Mouse (Mus musculus): ENCODE results near the gene Arhgap20. TPM values are rescaled to one million over a fixed set of nuclear protein-coding genes. Genes with fewer than 3 reads are reported as not detected.

Gene Arhgap20
- polyA plus RNA-seq (2017; shearing (Covaris generic)): 1 to 10 TPM in 1 of 3 experiments, under 1 TPM in 1, not detected in 1; 0.99 to 1.4 TPM

- ATAC-seq: peak; percentile 77
These were observed at the start of gene Arhgap20 for GRCm38 (mm10) chr9:51764921-51765416. TSS of gene Arhgap20 (plus strand) at chr9:51765337.

GRCm38 (mm10) chr9:51718793-51719192, 46.3 kb upstream of the Arhgap20 start:
- ATAC-seq: no peak

GRCm38 (mm10) chr9:51727960-51728359, 37.2 kb upstream of the Arhgap20 start:
- no peak for ATAC-seq

DNA sequence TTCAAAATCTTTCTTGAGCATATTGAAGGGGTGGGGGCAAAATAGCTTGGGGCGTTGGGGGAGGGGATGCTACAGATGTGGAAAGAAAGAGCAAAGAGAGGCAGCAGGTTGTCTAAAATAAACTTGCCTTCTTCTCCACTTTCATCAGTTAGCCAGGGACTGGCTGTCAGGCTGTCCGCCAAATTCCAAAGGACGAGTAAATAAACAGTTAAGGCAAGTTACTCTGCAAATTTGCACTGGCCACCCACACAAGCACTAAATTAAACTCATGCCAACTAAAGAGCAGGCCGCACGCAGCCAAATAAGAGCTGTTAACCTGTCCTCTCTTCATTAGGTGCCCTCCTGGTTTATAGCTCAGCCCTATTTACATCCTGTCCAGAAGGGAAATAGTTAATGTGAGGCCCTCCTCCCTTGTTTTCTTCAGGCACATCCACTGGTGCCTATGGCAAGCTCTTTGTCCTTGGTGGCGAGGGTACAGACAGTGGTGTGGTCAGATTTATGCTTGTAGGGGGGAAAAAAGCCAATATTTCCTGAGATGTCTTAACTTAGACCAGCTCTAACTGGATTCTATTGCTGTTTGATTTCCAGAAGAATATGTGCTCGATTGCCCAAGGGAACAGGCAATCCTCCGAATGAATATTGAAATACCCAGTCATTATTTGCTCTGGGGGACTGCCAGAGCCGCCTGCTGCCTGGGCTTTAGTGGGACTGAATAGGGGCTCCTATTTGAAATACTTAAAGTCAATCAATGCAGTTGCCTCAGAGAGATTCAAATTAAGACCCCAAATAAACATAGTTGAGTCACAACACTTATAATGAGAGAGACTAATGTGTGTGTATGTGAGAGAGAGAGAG, 29.7 kb upstream of the Arhgap20 start:
- ATAC-seq: no peak

DNA sequence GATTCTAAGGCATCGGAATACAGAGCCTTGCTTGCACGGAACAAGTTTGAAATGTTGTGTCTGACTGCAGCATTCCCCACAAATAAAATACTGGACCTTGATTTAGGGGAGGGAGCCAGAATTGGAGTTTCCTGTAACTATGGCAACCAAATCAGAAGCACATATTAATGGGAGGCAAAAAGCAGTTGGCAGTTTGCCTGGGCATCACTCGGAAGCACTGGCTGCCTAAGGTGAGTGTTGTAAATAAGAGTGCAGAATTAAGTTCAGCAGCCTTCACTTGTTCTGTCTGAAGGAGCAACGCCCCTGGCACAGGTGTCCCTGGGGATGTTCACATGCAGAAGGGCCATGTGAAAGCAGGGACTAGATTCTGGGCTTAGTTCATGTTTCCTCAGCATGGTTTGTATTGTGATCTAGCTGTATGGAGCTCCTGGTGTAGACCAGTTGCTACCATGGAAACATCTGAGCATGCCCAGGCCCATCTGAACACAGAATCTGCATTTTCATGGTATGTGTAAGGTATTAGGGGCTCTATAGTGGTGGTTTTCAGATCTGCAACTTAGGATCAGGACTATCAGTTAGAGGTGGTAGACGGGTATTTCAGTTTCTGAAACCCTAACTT, 28.3 kb upstream of the Arhgap20 start:
- ATAC-seq: no peak

DNA sequence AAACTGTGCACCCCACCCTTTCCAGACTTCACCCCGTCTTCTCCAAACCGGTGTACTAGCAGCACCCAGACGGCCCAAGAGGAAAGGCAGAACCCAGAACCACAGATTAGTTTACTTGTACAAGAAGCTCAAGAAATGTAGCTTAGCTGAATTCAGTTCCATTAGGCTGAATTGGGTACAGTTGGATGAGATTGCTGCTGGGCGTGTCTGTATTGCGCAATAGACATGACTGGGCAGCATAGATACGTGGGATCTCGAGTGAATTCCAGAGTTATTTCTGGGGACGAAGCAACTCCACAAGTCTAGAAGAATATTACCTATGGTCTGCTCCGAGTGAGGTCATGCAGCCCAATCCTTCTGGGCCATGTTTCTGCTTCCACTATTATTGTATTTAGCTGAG, 26.8 kb upstream of the Arhgap20 start:
- ATAC-seq: no peak

GRCm38 (mm10) chr9:51739826-51740225, 25.3 kb upstream of the Arhgap20 start:
- ATAC-seq: no peak

GRCm38 (mm10) chr9:51750144-51750543, 15.0 kb upstream of the Arhgap20 start:
- ATAC-seq: no peak

GRCm38 (mm10) chr9:51761003-51761402, 4.1 kb upstream of the Arhgap20 start:
- ATAC-seq: no peak

GRCm38 (mm10) chr9:51764041-51764875, 879 bp upstream of the Arhgap20 start:
- ATAC-seq: no peak

DNA sequence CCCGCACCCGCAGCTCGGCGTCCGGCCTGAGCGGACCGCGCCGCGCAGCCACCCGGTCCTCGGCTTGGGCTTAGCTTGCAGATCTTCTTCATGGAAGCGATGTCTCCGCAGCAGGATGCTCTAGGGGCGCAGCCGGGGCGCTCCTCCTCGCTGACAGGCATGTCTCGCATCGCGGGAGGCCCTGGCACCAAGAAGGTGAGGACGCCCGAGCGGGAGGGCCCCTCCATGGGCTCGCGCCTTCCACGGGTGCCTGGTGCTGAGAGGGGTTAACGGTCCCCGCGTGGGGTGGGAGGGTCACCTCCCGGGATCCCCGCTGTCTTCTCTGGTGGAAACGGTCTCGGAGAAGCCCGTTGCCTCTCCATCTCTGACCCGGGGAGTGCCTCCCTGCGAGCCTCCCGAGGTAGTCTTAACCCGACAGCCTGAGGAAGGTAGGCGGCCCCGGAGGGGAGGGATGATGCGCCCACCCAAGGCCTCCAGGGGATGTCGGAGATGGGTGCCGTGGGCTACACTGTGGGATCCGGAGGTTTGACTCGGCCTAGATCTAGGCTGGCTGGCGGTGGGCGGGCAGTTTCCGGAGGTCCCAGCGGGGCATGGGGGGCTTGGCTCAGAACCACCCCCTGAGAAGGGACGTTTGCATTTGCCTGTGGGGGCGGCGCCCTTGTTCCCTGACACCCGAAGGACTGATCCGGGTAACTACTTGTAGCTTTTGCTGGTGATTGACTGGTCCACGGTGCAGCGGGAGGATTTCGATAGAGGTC, 459 bp downstream of the Arhgap20 start:
- peak; percentile 62 for ATAC-seq

DNA sequence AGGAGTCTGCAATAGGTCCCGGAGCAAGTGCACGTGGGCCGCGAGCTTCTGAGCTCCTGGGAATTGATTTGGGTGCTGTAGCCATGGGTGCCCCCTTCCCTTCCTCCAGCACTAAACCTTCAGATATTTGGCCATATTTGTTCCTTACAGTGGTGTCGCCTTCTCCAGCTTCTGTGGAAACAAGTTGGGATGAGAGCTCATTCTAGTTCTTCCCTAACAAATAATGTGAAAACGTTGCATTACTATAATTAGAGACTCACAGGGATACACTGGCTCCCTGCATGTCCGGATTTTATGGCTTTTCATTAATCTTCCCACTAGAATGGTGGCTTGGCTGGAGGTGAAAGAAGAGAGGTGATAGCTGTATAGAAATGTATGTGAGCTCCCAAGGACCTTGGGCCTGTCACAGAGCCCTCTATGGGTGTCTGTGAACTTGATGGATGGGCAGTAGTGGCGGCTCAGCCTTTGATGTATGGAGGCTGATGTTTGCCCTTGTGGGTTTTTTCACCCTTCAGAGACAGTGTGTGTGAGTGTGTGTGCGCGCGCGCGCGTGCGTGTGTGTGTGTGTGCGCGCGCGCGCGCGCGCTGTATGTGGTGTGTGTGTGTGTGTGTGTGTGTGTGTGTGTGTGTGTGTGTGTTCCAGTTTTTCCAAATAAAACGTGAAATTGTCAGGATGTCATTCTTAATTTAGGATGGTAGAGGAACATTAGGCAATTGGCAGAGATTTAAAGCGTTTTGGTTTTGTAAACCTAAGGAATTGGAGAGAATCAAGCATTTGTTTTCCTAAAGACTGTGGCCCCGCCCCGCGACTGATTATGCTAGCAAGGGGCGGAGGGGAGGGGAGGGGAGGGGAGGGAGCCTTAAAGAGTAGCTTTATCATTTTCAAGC, 1.3 kb downstream of the Arhgap20 start:
- ATAC-seq: peak; percentile 3

DNA sequence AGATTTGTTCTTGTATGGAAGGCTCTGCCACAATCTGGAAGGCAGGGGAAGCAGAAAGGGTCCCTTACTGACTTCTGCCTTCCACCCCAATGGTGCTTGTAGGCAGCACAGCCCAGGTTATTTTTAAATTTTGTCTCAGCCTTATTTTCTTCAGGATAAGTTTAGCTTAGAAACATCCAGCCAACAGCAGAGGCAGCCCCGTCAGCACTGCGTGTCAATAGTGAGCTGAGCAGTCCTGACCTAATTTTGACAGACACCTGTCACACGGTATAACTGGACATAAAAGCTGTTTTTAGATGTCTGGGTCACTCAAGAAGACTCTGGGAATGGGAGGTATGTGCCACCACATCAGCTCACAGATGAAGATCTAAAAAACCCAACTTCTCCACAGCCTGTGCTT, 9.1 kb downstream of the Arhgap20 start:
- ATAC-seq: no peak

DNA sequence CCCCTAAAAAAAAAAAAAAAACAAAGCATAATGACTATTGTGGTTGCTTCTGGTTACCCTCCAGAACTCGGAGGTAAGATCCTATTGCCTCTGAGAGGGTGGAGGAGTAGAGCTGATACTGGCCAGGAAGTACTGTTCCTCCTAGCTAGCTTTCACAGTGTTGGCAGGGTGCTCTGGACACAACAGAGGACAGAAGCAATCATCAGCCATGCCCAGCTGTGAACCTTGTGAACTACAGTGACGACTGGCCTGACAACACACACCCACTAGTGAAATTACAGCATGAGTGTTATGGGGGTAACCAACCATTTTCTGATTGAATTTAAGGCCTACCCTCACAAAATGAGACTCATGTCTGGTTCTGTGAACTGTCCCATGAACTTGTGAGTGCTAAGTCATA, 11.3 kb downstream of the Arhgap20 start:
- no peak for ATAC-seq

DNA sequence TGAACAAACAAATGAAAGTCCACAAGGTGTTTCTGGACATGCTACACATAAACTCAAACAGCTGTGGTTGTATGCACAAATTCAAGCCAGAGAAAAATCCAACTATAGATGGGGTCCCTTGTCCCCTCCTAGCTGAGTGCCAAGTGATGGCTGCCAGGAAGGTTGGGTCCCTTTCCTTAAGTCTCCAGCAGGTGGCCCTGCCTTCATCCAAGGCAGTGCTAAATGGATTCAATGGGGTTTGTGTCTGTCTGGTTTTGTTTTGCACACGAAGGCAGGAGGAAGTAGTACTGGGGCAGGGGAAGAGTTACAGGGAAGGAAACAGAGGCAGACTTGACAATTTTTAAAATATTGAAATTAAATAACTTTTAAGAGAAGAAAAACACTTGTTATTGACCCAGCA, 12.0 kb downstream of the Arhgap20 start:
- peak; percentile 61 for ATAC-seq

GRCm38 (mm10) chr9:51779232-51779631, 14.1 kb downstream of the Arhgap20 start:
- peak; percentile 58 for ATAC-seq

DNA sequence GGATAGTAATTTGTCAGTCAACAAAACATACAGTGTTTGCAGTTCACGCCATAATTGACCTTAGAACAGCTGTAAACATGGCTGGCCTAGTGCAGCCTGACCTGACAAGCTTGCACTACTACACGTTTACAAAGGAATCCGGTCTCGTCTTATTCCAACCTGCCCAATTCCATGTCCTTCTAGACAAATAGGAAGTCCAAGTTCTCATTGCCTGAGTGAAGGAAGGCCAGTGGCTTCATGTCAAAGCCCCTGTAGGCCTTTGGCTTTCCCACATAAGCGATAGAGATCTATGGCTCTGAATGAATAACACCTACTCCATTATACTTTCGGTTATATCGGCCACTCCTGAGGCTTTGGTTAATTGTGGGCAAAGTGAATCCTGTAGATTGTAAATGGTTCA, 16.0 kb downstream of the Arhgap20 start:
- ATAC-seq: no peak

GRCm38 (mm10) chr9:51787380-51787779, 22.2 kb downstream of the Arhgap20 start:
- no peak for ATAC-seq

GRCm38 (mm10) chr9:51788466-51788865, 23.3 kb downstream of the Arhgap20 start:
- no peak for ATAC-seq

- ATAC-seq: no peak
These were observed 30.1 kb downstream of the Arhgap20 start for GRCm38 (mm10) chr9:51795206-51795605.

GRCm38 (mm10) chr9:51798251-51798650, 33.1 kb downstream of the Arhgap20 start:
- ATAC-seq: no peak
